Mouse (Mus musculus) adrenal gland, adult 18-20 months (tissue): ENCODE results near the gene Gm38431. TPM values are rescaled to one million over a fixed set of nuclear protein-coding genes. Genes with fewer than 3 reads are reported as not detected.
A peak's percentile ranks its signal among the peaks of the same experiment; 100 is the strongest.

Experiments used
- DNase-seq, 2 experiments: peaks; one replicate each; pipeline ENCODE4 v3.0.0; 2021 to 2022; ENCODE audit warnings: low spot score in 2 of 2
- total RNA-seq, 2 experiments: library from RNA; stranded (reverse); gene quantifications; 1 replicate in 1 of 2; 2 replicates in 1 of 2; pipeline ENCODE4 v1.2.3; 2021

Gm38431 gene
- total RNA-seq, 2 experiments from 2014 or later = 1.8 to 1.9 TPM

DNA sequence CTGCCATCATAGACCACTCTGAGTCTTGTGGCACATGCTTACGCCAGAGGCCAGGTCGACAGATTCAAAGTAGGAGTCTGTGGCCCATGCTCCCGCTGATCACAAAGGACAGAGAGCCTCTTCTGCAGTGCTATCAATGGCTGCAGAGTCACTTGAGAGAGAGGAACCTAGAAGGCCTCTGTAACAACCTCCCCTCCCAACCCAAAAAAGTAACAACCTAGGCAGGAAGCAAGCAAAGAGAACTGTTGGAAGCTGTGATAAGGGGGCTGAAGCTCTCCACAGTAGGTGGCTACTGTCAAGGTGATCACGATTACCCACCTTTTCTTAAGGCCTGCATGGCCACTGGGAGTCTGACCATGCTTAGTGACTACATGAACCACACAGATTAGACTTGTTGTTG, 48.2 kb downstream of the Gm38431 start:
- DNase-seq = no peak

DNA sequence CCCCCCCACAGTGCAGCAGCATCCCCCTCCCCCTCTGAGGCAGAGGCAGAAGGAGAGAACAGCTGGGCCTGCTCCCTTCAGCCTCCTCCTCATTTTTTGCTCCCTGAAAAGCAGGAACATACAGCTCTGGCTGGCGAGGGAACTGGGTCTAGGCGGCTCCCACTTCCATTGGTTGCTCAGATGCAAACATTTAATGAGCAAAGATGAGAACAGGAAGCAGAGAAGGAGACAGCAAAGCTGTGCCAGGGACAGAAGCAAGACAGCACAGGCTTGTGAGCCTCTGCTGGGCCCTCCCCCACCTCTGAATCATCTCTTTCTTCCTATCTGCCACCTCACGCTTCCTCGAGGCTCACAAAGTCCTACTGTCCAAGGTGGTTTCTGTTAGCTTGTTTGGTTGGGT, 50.5 kb downstream of the Gm38431 start:
- DNase-seq = no peak

DNA sequence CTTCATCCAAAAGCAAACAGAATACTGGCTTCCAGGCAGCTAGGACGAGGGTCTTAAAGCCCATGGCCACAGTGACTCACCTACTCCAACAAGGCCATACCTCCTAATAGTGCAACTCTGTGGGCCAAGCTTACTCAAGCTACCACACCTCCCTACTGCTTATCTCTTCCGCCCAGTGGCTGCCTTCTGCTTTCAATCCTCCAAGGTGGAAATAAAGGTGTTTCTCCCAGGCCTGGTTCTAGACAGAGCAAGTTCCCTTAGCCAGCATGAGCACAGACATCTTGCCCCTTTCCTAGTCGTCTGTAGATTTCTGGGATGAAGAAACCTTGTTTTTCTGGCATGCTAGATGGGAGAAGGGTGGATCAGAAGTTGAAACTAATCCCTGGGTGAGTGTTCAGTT, 52.0 kb downstream of the Gm38431 start:
- DNase-seq = no peak

DNA sequence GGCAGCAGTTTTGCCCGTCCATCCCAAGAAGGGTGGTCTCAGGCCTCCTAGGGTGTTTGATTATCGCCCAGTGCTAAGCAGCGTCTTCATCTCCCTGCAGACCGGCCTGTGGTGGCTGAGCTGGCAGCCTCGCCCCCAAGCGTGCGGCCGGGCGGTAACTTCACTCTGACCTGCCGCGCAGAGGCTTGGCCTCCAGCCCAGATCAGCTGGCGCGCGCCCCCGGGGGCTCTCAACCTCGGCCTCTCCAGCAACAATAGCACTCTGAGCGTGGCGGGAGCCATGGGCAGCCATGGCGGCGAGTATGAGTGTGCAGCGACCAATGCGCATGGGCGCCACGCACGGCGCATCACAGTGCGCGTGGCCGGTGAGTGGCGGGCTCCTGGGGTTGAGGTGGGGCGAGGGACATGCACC, 54.3 kb downstream of the Gm38431 start:
- no peak for DNase-seq

DNA sequence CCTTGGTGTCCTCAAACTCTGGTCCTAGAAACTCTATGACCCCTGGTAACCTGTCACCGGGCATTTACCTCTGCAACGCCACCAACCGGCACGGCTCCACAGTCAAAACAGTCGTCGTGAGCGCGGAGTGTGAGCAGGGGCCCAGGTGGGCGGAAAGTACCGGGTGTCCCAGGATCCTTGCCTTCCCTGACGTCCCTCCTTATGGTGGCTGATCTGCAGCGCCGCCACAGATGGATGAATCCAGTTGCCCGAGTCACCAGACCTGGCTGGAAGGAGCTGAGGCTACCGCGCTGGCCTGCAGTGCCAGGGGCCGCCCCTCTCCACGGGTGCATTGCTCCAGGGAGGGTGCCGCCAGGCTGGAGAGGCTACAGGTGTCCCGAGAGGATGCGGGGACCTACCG, 55.1 kb downstream of the Gm38431 start:
- DNase-seq = no peak

DNA sequence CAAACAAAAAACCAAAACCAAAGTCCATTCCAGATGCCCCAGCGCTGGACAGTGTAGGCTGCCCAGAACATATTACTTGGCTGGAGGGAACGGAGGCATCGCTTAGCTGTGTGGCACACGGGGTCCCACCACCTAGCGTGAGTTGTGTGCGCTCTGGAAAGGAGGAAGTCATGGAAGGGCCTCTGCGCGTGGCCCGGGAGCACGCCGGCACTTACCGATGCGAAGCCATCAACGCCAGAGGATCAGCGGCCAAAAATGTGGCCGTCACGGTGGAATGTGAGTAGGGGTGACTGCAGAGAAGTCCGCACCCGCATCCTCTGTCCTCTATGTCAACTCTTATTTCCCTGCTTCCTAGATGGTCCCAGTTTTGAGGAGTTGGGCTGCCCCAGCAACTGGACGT, 55.6 kb downstream of the Gm38431 start:
- no peak for DNase-seq

DNA sequence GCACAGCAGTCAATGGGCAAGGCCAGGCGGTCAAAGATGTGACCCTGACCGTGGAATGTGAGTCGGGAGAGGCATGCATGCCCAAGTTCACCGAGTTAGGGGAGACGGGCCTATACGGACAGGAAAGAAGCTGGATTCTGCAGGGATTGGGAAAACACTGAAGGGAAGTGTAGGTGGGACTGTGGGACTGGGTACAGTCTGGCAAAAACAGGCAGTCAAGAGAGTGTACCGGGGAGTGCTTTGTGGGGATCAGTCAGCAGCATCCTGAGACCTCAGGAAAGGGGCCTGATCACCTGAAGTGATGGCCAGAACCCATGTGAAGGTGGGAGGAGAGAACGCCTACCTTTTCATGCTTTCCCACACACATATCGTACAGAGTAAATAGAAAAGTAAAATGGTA, 56.2 kb downstream of the Gm38431 start:
- no peak for DNase-seq

DNA sequence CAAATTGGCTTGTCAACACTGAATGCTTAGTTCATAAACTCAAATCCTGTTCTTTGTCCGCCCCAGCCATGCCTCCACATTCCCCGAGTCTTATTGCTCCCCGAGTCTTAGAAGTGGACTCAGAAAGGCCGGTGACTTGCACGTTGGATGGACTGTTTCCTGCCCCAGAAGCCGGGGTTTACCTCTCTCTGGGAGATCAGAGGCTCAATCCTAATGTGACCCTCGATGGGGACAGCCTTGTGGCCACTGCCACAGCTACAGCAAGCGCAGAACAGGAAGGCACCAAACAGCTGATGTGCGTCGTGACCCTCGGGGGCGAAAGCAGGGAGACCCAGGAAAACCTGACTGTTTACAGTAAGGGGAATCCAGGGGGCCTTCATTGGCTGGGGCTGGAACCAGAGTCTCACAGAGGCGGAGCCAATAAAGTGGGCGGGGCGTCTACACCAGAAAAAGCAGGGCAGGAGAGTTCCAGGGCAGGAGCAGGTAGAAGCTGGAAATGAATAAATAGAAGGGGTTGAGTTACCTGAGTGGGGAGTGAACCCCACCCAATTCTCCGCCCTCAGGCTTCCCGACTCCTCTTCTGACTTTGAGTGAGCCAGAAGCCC, 57.2 kb downstream of the Gm38431 start:
- DNase-seq = no peak

DNA sequence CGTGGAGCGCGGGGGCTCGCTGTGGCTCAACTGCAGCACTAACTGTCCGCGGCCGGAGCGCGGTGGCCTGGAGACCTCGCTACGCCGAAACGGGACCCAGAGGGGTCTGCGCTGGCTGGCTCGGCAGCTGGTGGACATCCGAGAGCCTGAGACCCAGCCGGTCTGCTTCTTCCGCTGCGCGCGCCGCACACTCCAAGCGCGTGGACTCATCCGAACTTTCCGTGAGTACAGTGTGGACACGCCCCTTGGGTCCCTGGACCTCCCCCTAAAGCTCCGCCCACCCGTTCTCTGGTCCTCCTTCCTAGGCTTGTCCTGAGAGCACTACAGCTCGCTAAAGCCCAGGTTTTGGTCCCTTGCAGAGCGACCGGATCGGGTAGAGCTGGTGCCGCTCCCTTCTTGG, 58.7 kb downstream of the Gm38431 start:
- DNase-seq = peak; percentile 81 to 82

DNA sequence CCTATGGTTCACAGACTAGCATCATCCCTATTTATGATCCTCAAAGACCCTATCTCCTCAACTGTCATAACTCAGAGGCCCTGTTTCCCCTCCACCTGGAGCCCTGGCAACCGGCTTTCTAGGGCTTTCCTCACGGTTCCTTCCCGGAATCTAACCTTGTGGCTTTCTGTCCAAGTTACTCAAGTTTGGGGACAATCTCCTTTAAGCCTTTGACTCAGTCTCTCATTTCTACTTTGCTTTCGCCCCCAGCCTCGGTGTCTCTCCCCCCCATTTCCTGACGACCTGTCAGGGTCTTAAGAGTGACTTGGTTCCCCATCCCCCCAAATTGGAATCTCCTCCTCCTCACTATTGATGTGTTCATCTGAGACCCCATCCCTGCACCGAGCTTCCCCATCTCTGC, 59.3 kb downstream of the Gm38431 start:
- DNase-seq = no peak

DNA sequence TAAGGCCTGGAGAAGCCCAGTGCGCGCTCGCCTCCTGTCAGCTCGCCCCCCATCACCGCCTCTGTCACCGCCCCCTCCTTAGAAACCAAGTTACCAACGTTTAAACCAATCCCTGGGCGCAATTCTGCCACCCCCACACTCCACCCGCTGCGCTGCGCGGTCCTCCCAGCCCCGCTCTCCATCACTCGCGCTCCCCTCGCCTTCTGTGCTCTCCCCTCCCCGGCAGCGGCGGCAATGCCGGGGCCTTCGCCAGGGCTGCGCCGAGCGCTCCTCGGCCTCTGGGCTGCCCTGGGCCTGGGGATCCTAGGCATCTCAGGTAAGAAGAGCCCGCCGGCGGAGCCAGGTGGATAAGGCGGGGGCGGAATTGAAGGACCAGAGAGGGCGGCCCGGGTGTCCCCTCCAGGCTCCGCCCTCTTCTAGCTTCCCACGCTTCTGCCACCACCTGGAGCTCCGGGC, 59.9 kb downstream of the Gm38431 start, which contains the start of gene Icam5:
Gene Icam5, plus strand, starts transcription at position 178 of the 456 bp plus-strand sequence.
- DNase-seq = no peak

DNA sequence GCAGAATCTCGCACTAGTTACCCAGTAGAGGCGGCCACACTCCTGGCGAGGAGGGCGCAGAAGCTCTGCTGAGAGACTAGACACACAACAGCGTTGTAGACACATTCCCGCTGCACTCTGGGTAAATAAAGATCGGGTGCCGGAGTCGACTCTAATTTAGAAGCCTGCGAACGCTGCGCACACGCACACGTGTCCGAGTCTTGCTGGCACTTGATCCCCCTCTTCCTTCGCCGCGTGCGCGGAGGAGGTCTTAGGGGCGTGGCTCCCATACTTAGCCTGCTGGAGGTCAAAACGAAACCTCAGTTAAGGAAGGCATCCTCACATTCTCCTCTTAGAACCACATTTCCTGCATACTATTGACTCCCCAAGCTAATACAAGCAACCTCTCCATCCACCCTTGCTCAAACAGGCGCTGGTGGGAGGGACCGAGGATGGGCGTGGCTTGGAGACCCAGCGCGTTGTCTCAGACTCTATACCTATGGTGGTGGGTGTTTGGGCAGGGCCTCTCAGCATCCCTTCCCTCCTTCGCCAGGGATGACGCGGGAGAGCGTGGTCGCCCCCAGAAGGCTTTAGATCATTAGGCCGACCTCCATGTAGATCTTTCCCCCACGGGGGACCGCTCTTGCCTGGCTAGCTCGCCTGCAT, 60.4 kb downstream of the Gm38431 start:
- DNase-seq = peak; percentile 55 to 56

DNA sequence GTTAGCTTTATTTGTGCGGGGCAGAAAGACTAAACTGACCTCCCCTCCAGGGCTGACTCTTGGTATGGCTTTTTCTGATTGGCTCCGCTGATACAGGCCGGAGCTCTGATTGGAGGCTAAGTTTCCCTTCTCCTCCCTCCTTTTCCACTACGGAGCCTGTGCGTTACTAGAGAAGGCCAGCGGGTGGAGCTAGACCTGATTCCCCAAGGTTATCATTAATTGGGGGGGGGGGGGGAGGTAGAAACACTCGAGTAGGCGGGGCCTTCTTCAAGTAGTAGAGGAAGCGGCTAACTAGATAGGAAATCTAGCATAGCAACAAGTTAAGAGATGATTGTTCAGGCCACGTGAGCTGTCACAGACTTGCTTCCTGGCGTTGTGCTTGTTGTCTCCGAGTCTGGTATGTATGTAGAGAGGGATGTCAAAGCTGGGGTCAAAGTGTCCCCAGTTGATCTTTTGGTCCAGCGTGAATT, 61.0 kb downstream of the Gm38431 start:
- peak; percentile 70 to 73 for DNase-seq

DNA sequence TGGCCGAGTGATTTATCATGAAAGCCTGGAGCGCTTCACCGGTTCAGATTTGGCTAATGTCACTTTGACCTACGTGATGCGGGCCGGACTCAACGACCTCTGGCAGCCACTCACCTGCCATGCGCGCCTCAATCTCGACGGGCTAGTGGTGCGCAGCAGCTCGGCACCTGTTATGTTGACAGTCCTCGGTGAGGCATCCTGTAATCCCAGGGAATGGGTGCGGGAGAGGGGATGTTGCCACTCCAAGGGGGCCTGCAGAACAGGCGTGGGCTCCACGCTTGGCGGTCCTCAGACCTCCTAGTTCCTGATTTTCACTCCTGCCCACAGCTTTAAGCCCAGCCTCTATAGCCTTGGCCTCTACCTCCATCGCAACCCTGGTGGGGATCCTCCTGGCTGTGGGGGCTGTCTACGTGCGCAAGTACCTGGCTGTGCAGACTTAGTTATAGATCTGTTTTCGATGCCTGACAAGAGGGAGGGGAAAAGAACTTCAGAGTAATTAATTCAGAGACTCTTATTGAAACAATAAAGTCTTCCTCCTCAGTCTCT, 61.7 kb downstream of the Gm38431 start:
- DNase-seq = no peak

DNA sequence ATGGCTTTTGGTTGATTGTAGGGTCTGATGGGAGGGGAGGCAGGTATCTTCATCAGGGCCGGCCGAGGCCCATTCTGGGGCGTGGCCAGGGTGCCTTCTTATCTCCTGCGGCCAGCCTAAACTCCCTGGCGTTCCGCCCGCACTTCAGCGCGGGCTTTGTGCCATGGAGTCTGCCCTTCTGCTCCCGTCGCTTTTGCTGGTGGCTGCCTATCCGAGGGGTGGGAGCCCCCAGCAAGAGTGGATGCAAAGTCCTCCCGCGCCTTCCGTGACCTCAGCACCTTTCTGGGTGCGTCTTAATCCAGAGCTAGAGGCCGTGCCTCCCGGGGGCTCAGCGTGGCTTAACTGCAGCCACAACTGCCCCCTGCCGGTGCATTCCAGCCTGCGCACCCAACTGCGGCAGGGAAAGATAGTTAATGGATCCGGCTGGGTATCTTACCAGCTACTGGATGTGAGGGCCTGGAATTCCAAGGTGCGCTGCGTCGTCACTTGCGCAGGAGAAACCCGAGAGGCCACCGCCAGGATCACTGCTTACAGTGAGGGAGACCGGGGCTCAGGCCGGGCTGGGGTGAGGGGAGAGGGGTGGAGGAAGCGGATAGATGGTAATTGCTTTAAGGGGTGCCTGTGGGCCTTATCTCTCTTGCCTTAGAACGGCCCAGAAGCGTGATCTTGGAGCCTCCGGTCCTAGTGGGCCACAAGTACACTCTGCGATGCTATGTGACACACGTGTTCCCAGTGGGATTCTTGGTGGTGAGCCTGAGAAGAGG, 62.3 kb downstream of the Gm38431 start, which contains the start of gene Icam4:
Gene Icam4, plus strand, starts transcription at position 83 of the 764 bp plus-strand sequence.
- peak; percentile 80 to 87 for DNase-seq

DNA sequence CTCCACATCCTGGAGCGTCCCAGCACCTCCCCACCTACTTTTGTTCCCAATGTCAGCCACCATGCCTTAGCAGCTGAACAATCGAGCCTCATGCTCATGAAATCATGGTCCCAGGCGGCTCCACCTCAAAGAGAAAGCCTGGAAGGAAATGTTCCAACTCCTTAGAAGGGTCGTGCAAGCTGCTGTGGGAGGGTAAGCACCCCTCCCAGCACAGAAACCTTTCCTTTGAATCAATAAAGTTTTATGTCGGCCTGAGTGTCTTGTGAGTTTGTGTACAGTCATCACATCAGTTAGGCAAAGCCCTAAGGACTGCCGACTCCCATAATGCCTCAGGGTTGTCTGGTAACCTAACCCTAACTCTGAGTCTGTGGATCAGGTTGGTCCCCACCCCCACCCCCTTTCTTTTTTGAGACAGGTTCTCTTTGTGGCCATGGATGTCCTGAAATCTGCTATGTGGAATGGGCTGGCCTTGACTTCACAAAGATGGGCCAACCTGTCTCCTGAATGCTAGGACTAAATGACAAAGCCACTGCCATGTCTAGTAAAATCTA, 63.2 kb downstream of the Gm38431 start:
- no peak for DNase-seq

DNA sequence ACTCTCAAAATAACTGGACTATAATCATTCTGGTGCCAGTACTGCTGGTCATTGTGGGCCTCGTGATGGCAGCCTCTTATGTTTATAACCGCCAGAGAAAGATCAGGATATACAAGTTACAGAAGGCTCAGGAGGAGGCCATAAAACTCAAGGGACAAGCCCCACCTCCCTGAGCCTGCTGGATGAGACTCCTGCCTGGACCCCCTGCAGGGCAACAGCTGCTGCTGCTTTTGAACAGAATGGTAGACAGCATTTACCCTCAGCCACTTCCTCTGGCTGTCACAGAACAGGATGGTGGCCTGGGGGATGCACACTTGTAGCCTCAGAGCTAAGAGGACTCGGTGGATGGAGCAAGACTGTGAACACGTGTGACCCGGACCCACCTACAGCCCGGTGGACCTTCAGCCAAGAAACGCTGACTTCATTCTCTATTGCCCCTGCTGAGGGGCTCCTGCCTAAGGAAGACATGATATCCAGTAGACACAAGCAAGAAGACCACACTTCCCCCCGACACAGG, 64.0 kb downstream of the Gm38431 start:
- no peak for DNase-seq

DNA sequence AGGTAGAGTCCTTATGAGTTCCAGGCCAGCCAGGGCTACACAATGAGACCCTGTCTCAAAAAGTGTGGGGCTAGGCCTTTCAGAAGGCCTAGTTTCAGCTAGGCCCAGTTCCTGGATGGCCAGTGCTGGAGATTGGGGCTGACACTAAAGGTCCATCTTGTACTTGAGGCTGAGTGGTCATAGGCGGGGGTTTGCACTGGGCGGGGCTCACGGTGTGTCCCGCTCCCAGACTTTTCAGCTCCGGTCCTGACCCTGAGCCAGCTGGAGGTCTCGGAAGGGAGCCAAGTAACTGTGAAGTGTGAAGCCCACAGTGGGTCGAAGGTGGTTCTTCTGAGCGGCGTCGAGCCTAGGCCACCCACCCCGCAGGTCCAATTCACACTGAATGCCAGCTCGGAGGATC, 64.9 kb downstream of the Gm38431 start:
- DNase-seq = no peak

DNA sequence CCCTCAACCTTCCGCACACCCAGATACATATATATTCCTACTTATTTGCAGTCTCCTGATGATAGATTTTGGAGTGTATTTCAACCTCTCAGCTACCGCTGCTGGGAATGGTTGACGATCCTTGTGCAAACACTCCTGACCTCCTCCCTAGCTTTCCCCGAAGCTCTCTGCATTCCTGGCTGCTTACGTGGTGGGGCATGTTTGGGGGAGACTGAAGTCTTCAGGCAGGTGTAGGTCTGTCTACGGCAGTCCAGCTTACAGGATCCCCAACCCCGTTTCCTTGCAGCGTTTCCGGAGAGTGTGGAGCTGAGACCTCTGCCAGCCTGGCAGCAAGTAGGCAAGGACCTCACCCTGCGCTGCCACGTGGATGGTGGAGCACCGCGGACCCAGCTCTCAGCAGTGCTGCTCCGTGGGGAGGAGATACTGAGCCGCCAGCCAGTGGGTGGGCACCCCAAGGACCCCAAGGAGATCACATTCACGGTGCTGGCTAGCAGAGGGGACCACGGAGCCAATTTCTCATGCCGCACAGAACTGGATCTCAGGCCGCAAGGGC, 66.5 kb downstream of the Gm38431 start:
- no peak for DNase-seq

DNA sequence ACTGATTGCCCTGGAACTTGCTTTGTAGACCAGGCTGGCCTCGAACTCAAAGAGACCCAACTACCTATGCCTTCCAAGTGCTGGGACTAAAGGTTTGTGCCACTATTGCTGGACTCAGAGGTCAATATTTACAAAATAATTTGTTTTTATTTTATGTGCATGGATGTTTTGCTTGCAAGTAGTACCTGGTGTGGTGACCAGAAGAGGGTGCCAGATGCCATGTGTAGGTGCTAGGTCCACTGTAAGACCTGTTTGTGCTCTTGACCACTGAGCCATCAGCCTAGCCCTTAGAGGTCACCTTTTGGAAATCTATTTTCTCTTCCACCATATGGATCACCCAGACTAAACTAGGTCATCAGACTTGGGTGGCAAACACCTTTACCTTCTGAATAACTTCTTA, 69.1 kb downstream of the Gm38431 start:
- DNase-seq = no peak

DNA sequence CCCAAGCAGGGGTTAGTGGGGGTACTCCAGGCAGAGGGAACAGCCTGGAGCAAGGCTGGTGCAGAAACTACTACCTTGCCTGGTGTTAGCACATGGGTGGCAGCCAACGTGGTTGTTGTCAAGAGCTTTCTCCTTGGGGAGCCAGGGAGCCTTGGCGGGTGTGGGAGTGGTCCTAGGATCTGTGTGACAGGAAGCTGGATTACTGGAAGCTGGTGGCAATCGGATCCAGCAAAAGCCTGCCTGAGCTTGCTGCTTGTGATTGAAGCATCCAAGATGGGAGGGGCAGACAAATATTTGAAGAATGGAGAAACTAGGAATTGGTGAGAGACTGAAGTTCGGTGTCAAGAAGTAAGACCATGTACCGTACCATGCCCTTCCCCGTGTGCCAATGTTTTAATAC, 69.5 kb downstream of the Gm38431 start:
- DNase-seq = no peak
